Mouse (Mus musculus) mammary gland, adult 2 months (tissue): ENCODE data around the gene Defb39. TPM values are rescaled to one million over a fixed set of nuclear protein-coding genes. Genes with fewer than 3 reads are reported as not detected.

ENCODE experiments used
- polyA plus RNA-seq: library from polyadenylated mRNA; depleted of rRNA; stranded (reverse); fragments of >200 nt; gene quantifications from 2 replicates; pipeline ENCODE4 v1.2.3, GENCODE M21; 2012; ENCODE audit warnings: low replicate concordance; rRNA removed

Defb39 gene
- not detected in 2 replicates for polyA plus RNA-seq

DNA sequence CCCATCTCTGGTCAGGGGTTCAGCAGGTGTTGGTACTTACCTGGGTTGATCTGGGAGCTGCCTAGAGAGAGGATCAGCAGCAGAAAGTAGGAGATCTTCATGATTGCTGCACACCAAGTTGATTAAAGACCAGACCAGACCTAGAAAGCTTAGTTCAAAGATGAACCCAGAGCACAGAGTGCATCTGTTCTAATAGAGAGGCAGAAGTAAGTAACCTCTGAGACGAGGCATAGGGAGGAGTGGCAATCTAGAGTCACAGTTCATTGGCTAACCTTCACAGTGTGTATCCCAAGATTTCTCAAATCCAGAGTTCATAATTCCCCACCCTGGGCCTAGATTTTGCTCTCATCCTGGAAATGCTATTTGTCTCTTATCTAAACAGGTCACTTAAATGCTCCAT, at the start of gene Defb39:
Defb39 (minus strand) TSS at position 101 of the 400 bp plus-strand sequence.

DNA sequence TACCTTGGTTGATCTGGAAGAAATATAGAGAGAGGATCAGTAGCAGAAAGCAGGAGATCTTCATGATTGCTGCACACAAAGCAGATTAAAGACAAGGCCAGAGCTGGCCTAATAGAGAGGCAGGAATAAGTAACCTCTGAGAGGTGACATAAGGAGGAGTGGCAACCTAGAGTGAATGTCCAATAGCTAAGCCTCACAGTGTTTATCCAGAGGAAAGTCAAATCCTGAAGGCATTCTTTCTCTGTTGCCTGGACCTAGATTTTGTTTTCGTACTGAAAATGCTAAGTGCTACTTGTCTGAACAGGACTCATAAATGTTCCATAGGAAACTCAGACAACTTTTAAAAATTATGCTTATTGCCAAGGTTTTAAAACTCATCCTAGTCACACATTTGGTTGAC, 38.1 kb downstream of the Defb39 start, which contains the start of gene Defb38:
Defb38 (minus strand) TSS at position 101 of the 400 bp plus-strand sequence.

Other genes with a start within 250 kb of the Defb39 start
- not detected in 2 replicates for gene Defb40, start 86.6 kb downstream of the Defb39 start, polyA plus RNA-seq
- gene Defb37, start 73.8 kb downstream of the Defb39 start, polyA plus RNA-seq, result not detected in 2 replicates
- gene Defb38, start 38.2 kb downstream of the Defb39 start, polyA plus RNA-seq, result not detected in 2 replicates
- gene Defb12, start 50.0 kb upstream of the Defb39 start, polyA plus RNA-seq, result not detected in 2 replicates
- gene Defb34, start 58.9 kb upstream of the Defb39 start, polyA plus RNA-seq, result not detected in 2 replicates
- not detected in 2 replicates for gene Gm45826, start 76.0 kb upstream of the Defb39 start, polyA plus RNA-seq
- not detected in 2 replicates for gene Defb14, start 129.5 kb upstream of the Defb39 start, polyA plus RNA-seq
- gene Defb4, start 133.9 kb upstream of the Defb39 start, polyA plus RNA-seq, result not detected in 2 replicates
- gene Defb6, start 160.7 kb upstream of the Defb39 start, polyA plus RNA-seq, result 49.4 TPM in 1 of 2 replicates, not detected in the other
- gene Defb46, start 175.1 kb upstream of the Defb39 start, polyA plus RNA-seq, result not detected in 2 replicates
- not detected in 2 replicates for gene Defb5, start 182.8 kb upstream of the Defb39 start, polyA plus RNA-seq
- not detected in 2 replicates for gene Defb3, start 228.6 kb upstream of the Defb39 start, polyA plus RNA-seq